Mouse (Mus musculus) megakaryocyte, adult 5-6 weeks (primary cell): ENCODE results near the gene Cd209d. TPM values are rescaled to one million over a fixed set of nuclear protein-coding genes. Genes with fewer than 3 reads are reported as not detected.
A peak's percentile ranks its signal among the peaks of the same experiment; 100 is the strongest.
"Not testable (repeated sequence)": the region's sequence is repeated elsewhere in the genome, so short reads cannot be mapped to it uniquely, and the experiment has no call there.

Source experiments
- ATAC-seq: 2 replicates; pipeline ENCODE4 v1.8.0; 2016; ENCODE audit warnings: mild to moderate bottlenecking, inconsistent platforms; ENCODE audit not compliant: poor library complexity, severe bottlenecking
- total RNA-seq, 2 experiments: library from RNA; stranded (forward) in 1 of 2; stranded (reverse) in 1 of 2; fragments of 153-499, 151-499 nt in 1 of 2; fragments of 221-1000, 200-1000 nt in 1 of 2; gene quantifications; 2 replicates each; pipeline versions ENCODE4 v1.2.3 to v1.2.4; 2015 to 2017

Cd209d gene
- 7.5 and 15.3 TPM in 2 replicates for total RNA-seq (2015)
- 4.8 and 5.9 TPM in 2 replicates for total RNA-seq (2017)

DNA sequence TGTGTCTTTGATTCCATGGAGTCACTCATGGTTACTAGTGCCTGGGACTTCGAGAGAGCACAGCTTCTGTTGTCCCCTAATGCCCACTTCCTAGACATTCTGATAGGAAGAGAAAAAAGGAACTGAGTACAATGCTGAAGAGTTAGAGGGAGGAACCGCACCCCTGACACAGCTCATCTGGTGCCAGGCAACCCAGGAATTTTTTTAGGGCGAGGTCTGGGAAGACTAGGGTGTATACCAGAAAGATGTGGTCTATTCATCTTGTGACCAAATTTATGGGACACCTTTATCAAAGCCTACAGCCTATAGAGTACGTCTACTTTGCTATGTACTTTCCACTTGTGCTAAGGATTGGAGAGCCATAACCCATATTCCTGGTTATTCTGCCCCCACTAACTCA is at the start of gene Cd209d:
Gene Cd209d, minus strand, starts transcription at position 101 of the 400 bp plus-strand sequence.
- ATAC-seq, result peak; percentile 49; the same call in 1 of the 2 replicates

DNA sequence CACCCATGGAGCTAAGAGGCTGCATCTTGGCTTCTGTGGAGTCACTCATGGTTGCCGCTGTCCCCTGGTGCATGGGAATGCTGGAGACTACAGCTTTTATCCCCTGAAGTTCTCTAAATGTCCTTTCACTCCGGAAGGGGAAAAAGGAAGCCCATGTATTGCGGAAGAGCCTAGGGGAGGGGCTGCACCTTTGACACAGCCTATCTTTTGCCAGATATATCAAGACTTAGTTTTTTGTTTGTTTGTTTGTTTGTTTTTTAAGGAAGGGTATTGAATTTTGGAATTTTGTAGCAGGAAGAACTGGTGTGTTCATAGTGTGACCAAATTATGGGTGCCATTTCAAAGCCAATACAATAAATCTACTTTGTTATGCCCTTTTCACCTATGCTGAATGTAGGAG is 48.4 kb upstream of the Cd209d start, which contains the start of gene Cd209b:
Gene Cd209b, minus strand, starts transcription at position 101 of the 400 bp plus-strand sequence.
- no peak for ATAC-seq

DNA sequence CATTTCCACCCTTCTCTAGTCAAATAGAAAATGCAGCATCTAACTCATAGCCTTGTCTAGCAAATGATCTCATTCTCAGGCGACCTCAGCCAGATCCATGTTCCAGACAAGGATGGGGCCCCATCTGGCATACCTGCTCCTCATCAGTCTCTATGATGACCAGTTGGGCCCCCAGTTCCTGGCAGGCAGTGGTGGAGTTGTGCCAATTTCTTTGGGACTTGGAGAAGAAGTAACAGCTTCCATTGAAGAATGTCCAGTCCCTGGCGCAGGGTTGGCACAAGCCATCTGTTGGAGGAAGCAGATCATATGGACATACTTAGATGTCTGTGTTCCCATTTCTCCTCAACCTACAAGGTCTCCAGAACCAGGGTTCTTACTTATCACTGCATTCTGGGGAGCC is 2.2 kb downstream of the Cd209d start:
- ATAC-seq, result no peak

DNA sequence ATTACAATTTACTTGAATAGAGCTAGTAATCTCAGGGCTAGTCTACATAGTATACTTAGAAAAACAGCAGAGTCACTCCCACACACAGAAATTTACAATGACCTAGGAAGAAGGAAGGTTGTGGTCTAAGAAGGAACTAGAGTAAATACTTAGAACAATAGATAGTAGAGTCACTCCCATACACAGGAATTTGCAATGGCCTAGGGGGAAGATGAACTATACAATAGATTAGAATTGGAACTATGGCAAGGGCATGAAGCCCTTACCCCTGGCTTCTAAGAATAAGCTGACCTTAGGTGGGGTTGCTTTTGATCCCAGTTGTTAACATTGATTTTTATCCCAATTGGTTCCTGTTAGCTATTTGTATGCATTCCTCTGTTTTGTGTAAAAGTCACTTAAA is 15.6 kb downstream of the Cd209d start:
- not testable (repeated sequence) for ATAC-seq

DNA sequence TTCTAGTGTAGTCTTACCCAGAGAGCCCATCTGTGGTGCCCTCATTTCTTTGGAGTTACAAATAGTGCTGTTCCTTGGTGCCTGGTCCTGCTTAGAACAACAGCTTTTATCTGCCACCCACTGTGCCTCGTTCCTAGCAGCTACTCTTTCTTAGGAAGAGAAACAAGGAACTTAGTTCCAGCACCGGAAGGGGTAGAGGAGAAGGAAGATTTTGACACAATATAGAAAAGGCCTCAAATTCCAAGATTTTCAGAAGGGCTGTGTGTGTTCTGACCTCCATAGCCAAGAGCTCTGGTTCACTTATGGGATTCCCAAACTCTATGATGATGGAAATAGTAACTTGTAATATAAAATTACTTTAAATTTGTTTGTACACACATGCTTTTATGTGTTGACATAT is 24.1 kb downstream of the Cd209d start, which contains the start of gene Cd209e:
Gene Cd209e, minus strand, starts transcription at position 101 of the 400 bp plus-strand sequence.
- ATAC-seq, result no peak

Other genes starting within 250 kb of the Cd209d start
- 160 and 188 TPM in 2 replicates for gene Stxbp2, start 247.6 kb downstream of the Cd209d start, total RNA-seq (2015)
- 148 and 205 TPM in 2 replicates for gene Stxbp2, start 247.6 kb downstream of the Cd209d start, total RNA-seq (2017)
- gene Retn, start 222.8 kb downstream of the Cd209d start, total RNA-seq (2015), result 0.22 TPM in 1 of 2 replicates, not detected in the other
- gene Retn, start 222.8 kb downstream of the Cd209d start, total RNA-seq (2017), result 0.45 and 0.59 TPM in 2 replicates
- gene Mcemp1, start 212.8 kb downstream of the Cd209d start, total RNA-seq (2015), result 240 and 256 TPM in 2 replicates
- 223 and 233 TPM in 2 replicates for gene Mcemp1, start 212.8 kb downstream of the Cd209d start, total RNA-seq (2017)
- gene Fcor, start 206.2 kb downstream of the Cd209d start, total RNA-seq (2015), result 14.4 and 15.0 TPM in 2 replicates
- gene Fcor, start 206.2 kb downstream of the Cd209d start, total RNA-seq (2017), result 6.3 and 22.9 TPM in 2 replicates
- 19.8 and 24.6 TPM in 2 replicates for gene Trappc5, start 202.3 kb downstream of the Cd209d start, total RNA-seq (2015)
- gene Trappc5, start 202.3 kb downstream of the Cd209d start, total RNA-seq (2017), result 38.7 and 40.6 TPM in 2 replicates
- gene Fcer2a, start 184.4 kb downstream of the Cd209d start, total RNA-seq (2015), result 0.13 and 0.41 TPM in 2 replicates
- gene Fcer2a, start 184.4 kb downstream of the Cd209d start, total RNA-seq (2017), result 0.33 TPM in 1 of 2 replicates, not detected in the other
- gene Clec4g, start 157.9 kb downstream of the Cd209d start, total RNA-seq (2015), result 0.55 and 1.3 TPM in 2 replicates
- 0.33 and 1.2 TPM in 2 replicates for gene Clec4g, start 157.9 kb downstream of the Cd209d start, total RNA-seq (2017)
- gene Cd209a, start 129.6 kb downstream of the Cd209d start, total RNA-seq (2015), result 87.1 and 93.3 TPM in 2 replicates
- gene Cd209a, start 129.6 kb downstream of the Cd209d start, total RNA-seq (2017), result 80.2 and 95.6 TPM in 2 replicates
- 0.31 and 0.48 TPM in 2 replicates for gene Cd209e, start 24.2 kb downstream of the Cd209d start, total RNA-seq (2015)
- 0.55 and 1.6 TPM in 2 replicates for gene Cd209e, start 24.2 kb downstream of the Cd209d start, total RNA-seq (2017)
- 0.48 and 0.80 TPM in 2 replicates for gene Cd209b, start 48.3 kb upstream of the Cd209d start, total RNA-seq (2015)
- gene Cd209b, start 48.3 kb upstream of the Cd209d start, total RNA-seq (2017), result 0.51 TPM in 1 of 2 replicates, not detected in the other
- gene Cd209c, start 76.2 kb upstream of the Cd209d start, total RNA-seq (2015), result 0.78 and 1.3 TPM in 2 replicates
- gene Cd209c, start 76.2 kb upstream of the Cd209d start, total RNA-seq (2017), result 0.70 and 3.7 TPM in 2 replicates
- not detected in 2 replicates for gene Cd209f, start 227.3 kb upstream of the Cd209d start, total RNA-seq (2015)
- gene Cd209f, start 227.3 kb upstream of the Cd209d start, total RNA-seq (2017), result 0.81 TPM in 1 of 2 replicates, not detected in the other